Mouse (Mus musculus) myocyte (in vitro differentiated cells): ENCODE results near the gene Nif3l1. TPM values are rescaled to one million over a fixed set of nuclear protein-coding genes. Genes with fewer than 3 reads are reported as not detected.

Source experiments
- H3K27me3 ChIP-seq: one replicate; pipeline ENCODE4 v1.6.1; 2011; ENCODE audit not compliant: control insufficient read depth, insufficient read depth, insufficient read length
- H3K36me3 ChIP-seq: one replicate; pipeline ENCODE4 v1.6.1; 2011; ENCODE audit not compliant: control insufficient read depth, insufficient read depth
- H3K4me2 ChIP-seq: one replicate; pipeline ENCODE4 v1.6.1; 2011; ENCODE audit warnings: low read depth, control low read depth
- H3K4me3 ChIP-seq: one replicate; pipeline ENCODE4 v1.5.1; 2011; ENCODE audit warnings: mild to moderate bottlenecking, control low read depth, moderate library complexity
- H3K79me2 ChIP-seq: one replicate; pipeline ENCODE4 v1.6.1; 2011; ENCODE audit not compliant: control insufficient read depth, insufficient read depth
- H3ac ChIP-seq: one replicate; pipeline ENCODE4 v1.6.1; 2011; ENCODE audit not compliant: control insufficient read depth, insufficient read length
- CEBPB ChIP-seq: IDR thresholded peaks from 2 replicates; pipeline ENCODE4 v1.6.1; 2011; ENCODE audit warnings: mild to moderate bottlenecking, moderate library complexity; ENCODE audit not compliant: poor library complexity, insufficient read depth, severe bottlenecking
- E2F4 ChIP-seq: IDR thresholded peaks from one replicate; pipeline ENCODE4 v1.6.1; 2011; ENCODE audit warnings: mild to moderate bottlenecking, control low read depth, moderate library complexity; ENCODE audit not compliant: insufficient read depth
- MAX ChIP-seq: IDR thresholded peaks from one replicate; pipeline ENCODE4 v1.6.1; 2011; ENCODE audit warnings: low read depth, mild to moderate bottlenecking, control low read depth
- MYOD1 ChIP-seq, 3 experiments: IDR thresholded peaks; one replicate each; pipeline ENCODE4 v1.6.1; 2011; ENCODE audit warnings: control low read depth in 2 of 3, low read depth in 2 of 3, mild to moderate bottlenecking in 2 of 3, moderate library complexity in 1 of 3; ENCODE audit not compliant: insufficient read length in 2 of 3, control insufficient read depth in 1 of 3
- MYOG ChIP-seq, 3 experiments: IDR thresholded peaks; one replicate each; pipeline ENCODE4 v1.6.1; 2011; ENCODE audit warnings: control low read depth in 2 of 3, low read depth in 2 of 3, mild to moderate bottlenecking in 2 of 3; ENCODE audit not compliant: insufficient read length in 2 of 3, control insufficient read depth in 1 of 3, insufficient read depth in 1 of 3
- POLR2A ChIP-seq: IDR thresholded peaks from one replicate; pipeline ENCODE4 v1.6.1; 2011; ENCODE audit warnings: low read depth, mild to moderate bottlenecking, control low read depth, moderate library complexity; ENCODE audit not compliant: insufficient read length
- POLR2AphosphoS2 ChIP-seq: IDR thresholded peaks from one replicate; pipeline ENCODE4 v1.6.1; 2011; ENCODE audit warnings: low read depth, control low read depth; ENCODE audit not compliant: insufficient read length
- REST ChIP-seq: IDR thresholded peaks from one replicate; pipeline ENCODE4 v1.6.1; 2011; ENCODE audit warnings: mild to moderate bottlenecking, control low read depth, moderate library complexity; ENCODE audit not compliant: insufficient read depth, insufficient read length
- SRF ChIP-seq: IDR thresholded peaks from one replicate; pipeline ENCODE4 v1.6.1; 2011; ENCODE audit warnings: low read depth; ENCODE audit not compliant: control insufficient read depth, insufficient read length
- TCF12 ChIP-seq: IDR thresholded peaks from one replicate; pipeline ENCODE4 v1.6.1; 2011; ENCODE audit warnings: mild to moderate bottlenecking, control low read depth; ENCODE audit not compliant: poor library complexity, insufficient read depth, severe bottlenecking
- TCF3 ChIP-seq: IDR thresholded peaks from one replicate; pipeline ENCODE4 v1.6.1; 2011; ENCODE audit warnings: low read depth, control low read depth; ENCODE audit not compliant: insufficient read length
- USF1 ChIP-seq: IDR thresholded peaks from one replicate; pipeline ENCODE4 v1.6.1; 2011; ENCODE audit warnings: low read depth, mild to moderate bottlenecking, control low read depth, moderate library complexity
- polyA plus RNA-seq: library from polyadenylated mRNA; unstranded; fragments of >200 nt; fragmentation: generic; extraction: Trizol; gene quantifications from one replicate; pipeline ENCODE4 v1.2.1, GENCODE M21; 2012; ENCODE audit warnings: missing spikeins

Nif3l1 gene
- polyA plus RNA-seq, 1 experiment = 30.0 TPM

- peaks cover 38% of the 10 kb centered on the region for H3K79me2 ChIP-seq
- H3K36me3 ChIP-seq = peaks cover 97% of the 10 kb centered on the region
- H3K4me2 ChIP-seq = no peak overlapping the region
- H3K27me3 ChIP-seq = no peaks in the 10 kb centered on the region
- H3ac ChIP-seq = no peak overlapping the region
- no peak for TF ChIP-seq E2F4
- TF ChIP-seq POLR2AphosphoS2 = no peak
- TF ChIP-seq TCF12 = no peak
- no peak overlapping the region for H3K4me3 ChIP-seq
These were observed 28.9 kb upstream of the Nif3l1 start for GRCm38 (mm10) chr1:58416048-58416447.

DNA sequence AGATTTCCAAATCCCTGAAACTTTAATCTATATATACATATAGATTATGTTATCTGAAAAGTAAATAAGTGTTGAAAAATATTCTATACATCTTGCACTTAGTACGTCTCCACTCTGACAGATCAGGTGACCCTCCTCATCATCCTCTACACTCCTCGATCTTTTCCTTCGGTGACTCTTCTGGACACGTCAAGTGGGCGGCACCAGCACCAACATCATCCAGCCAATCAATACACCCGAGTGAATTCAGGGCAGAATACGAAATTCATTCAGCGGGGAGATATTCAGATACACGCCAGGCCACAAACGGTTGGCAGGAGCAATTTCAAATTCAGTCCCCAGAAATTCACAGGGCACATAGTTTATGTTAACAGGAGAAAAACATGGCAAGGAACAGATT, 24.9 kb upstream of the Nif3l1 start:
- no peak overlapping the region for H3K4me2 ChIP-seq
- H3K79me2 ChIP-seq = peaks cover 64% of the 10 kb centered on the region
- no peaks in the 10 kb centered on the region for H3K27me3 ChIP-seq
- no peak overlapping the region for H3K4me3 ChIP-seq
- no peak for TF ChIP-seq MYOD1 (IDR thresholded peaks at IDR 0.05; ENCODE audit: control insufficient read depth in 1 of 3, insufficient read length in 2 of 3, low read depth in 2 of 3)
- TF ChIP-seq POLR2A = no peak
- no peak for TF ChIP-seq USF1
- no peak for TF ChIP-seq E2F4
- no peak for TF ChIP-seq POLR2AphosphoS2
- no peak for TF ChIP-seq SRF
- no peak for TF ChIP-seq MYOG (IDR thresholded peaks at IDR 0.05; ENCODE audit: control insufficient read depth in 1 of 3, insufficient read depth in 1 of 3, insufficient read length in 2 of 3, low read depth in 2 of 3)
- no peak for TF ChIP-seq TCF3
- no peak for TF ChIP-seq MAX
- no peak for TF ChIP-seq CEBPB
- TF ChIP-seq REST = no peak
- no peak for TF ChIP-seq TCF12
- no peak overlapping the region for H3ac ChIP-seq
- peaks cover 67% of the 10 kb centered on the region for H3K36me3 ChIP-seq

DNA sequence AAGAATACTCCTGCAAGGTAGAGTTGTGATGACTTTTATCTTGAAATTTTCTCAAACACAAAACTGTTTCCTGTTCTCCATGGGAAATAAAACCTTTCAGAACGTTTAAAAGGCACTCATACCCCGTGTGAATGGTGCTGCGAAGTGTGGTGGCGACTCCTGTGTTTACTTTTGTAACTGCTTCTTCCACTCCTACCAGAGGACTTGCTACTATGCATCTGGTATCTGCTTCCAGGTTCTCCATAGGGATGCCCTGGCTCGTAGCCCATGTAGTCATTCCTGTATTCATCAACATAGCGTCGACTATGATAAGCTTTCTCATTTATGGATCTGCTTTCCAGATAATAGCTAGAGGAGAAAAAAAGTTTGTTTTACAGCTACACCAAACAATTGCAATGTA, 24.0 kb upstream of the Nif3l1 start:
- TF ChIP-seq TCF12 (no peak), REST (no peak), CEBPB (no peak)
- H3K4me2 ChIP-seq = peak overlapping the region; percentile 22
- H3K79me2 ChIP-seq = peaks cover 64% of the 10 kb centered on the region
- H3K27me3 ChIP-seq = no peaks in the 10 kb centered on the region
- no peak overlapping the region for H3ac ChIP-seq
- H3K4me3 ChIP-seq = no peak overlapping the region
- peaks cover 58% of the 10 kb centered on the region for H3K36me3 ChIP-seq

- Histone ChIP-seq H3K4me3 (peak overlapping the region; percentile 91), H3K79me2 (peaks cover 56% of the 10 kb centered on the region)
- TF ChIP-seq E2F4 (no peak), SRF (no peak), USF1 (no peak), MAX (no peak), MYOD1 (IDR thresholded peaks at IDR 0.05; ENCODE audit: control insufficient read depth in 1 of 3, insufficient read length in 2 of 3, low read depth in 2 of 3) (no peak), REST (no peak), POLR2AphosphoS2 (no peak), MYOG (IDR thresholded peaks at IDR 0.05; ENCODE audit: control insufficient read depth in 1 of 3, insufficient read depth in 1 of 3, insufficient read length in 2 of 3, low read depth in 2 of 3) (no peak), TCF3 (no peak)
These were observed 22.1 kb upstream of the Nif3l1 start for GRCm38 (mm10) chr1:58422879-58423278.

GRCm38 (mm10) chr1:58423371-58424248, 21.3 kb upstream of the Nif3l1 start, which contains the start of gene Clk1:
TSS of gene Clk1 (minus strand) at chr1:58424066.
- H3K4me2 ChIP-seq = peak within 1 kb of the TSS; percentile 90
- H3K4me3 ChIP-seq = peak within 1 kb of the TSS; percentile 91
- H3K36me3 ChIP-seq = peaks cover 33% of the 10 kb centered on the region
- TF ChIP-seq TCF3 (no peak), REST (no peak), MYOG (IDR thresholded peaks at IDR 0.05; ENCODE audit: control insufficient read depth in 1 of 3, insufficient read depth in 1 of 3, insufficient read length in 2 of 3, low read depth in 2 of 3) (no peak), USF1 (no peak), CEBPB (no peak), SRF (no peak), POLR2AphosphoS2 (peak; percentile 97), E2F4 (no peak), MYOD1 (IDR thresholded peaks at IDR 0.05; ENCODE audit: control insufficient read depth in 1 of 3, insufficient read length in 2 of 3, low read depth in 2 of 3) (no peak), POLR2A (peak; percentile 94)
- H3K79me2 ChIP-seq = peaks cover 49% of the 10 kb centered on the region
- H3ac ChIP-seq = peak within 1 kb of the TSS; percentile 60
- no peaks in the 10 kb centered on the region for H3K27me3 ChIP-seq

More at GRCm38 (mm10) chr1:58422879-58423278, 22.1 kb upstream of the Nif3l1 start:
- Histone ChIP-seq H3K27me3 (no peaks in the 10 kb centered on the region), H3ac (peak overlapping the region; percentile 60), H3K36me3 (peaks cover 40% of the 10 kb centered on the region), H3K4me2 (peak overlapping the region; percentile 90)
